Mouse (Mus musculus): ENCODE measurements around the gene Tesc. TPM values are rescaled to one million over a fixed set of nuclear protein-coding genes. Genes with fewer than 3 reads are reported as not detected.

Tesc gene
- polyA plus RNA-seq, 1 experiment from 2014 or later: 9.8 TPM

DNA sequence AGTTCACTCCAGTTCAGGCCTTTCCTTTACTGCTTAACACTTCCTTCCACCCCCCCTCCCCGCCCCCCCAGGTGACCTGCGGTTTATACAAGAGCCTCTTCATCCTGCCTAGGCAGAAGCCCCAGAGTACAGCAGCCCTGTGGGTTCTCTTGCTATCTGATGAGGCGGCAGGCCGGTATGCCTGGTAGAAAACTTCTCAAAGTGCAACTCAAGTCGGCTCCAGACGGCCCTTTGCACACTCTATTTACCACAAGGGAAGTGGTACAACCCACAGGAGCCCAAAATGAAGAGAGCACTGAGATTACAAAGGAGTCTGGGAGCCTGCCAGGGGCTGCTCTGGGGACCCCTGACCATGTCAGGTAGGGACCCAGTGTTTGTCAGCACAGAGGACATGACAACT, 54.5 kb downstream of the Tesc start:
- peak; percentile 38; the same call in 1 of the 2 replicates for ATAC-seq (replicated peaks; ENCODE audit: extremely low read depth, insufficient read depth, low FRiP score)
- WGBS: 52% methylated on average over 6 of the region's 6 CpGs
- Histone ChIP-seq H3K27ac (ENCODE audit: low read length) (no peak overlapping the region), H3K4me2 (ENCODE audit: low read depth, low read length) (no peak overlapping the region), H3K27me3 (ENCODE audit: control insufficient read depth, insufficient read depth, low read length) (no peaks in the 10 kb centered on the region), H3K9me3 (replicated peaks; ENCODE audit: control insufficient read depth, low read length) (no peaks in the 10 kb centered on the region), H3K4me1 (ENCODE audit: control insufficient read depth, insufficient read depth, low read length) (peaks cover 38% of the 10 kb centered on the region), H3K9ac (ENCODE audit: low read length) (no peak overlapping the region), H3K4me3 (ENCODE audit: low read length) (no peak overlapping the region), H3K36me3 (ENCODE audit: control insufficient read depth, insufficient read depth) (no peaks in the 10 kb centered on the region)

DNA sequence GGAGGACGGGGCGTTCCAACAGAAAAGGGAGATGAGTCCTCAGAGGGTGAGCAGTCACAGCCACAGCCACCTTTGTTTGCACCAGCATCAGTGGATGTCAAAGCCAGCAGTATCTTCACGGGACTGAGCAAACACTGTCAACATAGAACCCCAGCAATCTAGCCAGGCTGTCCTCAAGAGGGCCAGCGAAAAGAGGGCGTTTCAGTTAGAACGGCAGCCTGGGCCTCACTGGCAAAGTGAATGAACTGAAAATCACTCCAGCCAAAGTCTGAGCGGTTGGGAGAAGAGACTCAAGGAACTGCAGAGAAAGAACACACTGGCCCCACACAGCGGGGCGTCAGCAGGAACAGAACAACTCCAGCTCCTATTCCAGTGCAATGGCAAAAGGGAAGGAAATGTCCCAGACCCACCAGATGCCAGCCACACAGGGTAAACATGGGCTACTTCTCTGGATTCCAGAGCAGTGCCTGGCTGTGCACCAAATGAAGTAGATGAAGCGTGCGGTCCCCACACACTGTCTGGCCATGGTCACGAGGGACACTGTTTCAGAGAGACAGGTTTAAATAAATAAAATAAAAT, 55.6 kb downstream of the Tesc start:
- peak overlapping the region; percentile 4 for H3K27ac ChIP-seq (ENCODE audit: low read length)

DNA sequence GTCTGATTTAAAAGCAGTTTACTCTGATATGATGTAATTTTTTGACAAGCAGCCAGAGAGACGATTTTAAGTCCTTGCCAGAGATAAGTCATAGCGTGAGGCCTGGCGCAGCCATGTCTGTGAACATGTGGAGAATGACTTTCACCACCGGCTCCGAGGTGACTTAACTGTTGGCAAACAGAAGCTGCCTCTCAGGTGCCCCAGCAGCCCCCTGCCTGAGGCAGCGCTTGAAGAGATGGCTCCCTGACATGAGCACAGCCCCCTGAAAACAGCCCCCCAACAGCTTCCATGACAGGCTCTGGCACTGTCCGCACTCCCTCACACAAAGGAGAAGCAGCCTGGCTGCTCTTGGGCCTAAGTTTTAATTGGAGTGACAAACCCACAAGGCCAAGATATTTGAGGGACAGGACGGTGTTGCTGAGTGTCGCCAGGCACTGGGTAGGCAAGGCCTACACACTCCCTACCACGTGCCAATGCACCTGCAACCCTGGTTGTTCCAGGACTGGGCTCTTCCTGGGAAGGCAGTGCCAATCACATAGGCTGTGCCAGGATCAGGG, 56.7 kb downstream of the Tesc start:
- peaks cover 38% of the 10 kb centered on the region for H3K4me1 ChIP-seq (ENCODE audit: control insufficient read depth, insufficient read depth, low read length)

More for the DNA sequence above, 55.6 kb downstream of the Tesc start:
- Histone ChIP-seq H3K9ac (ENCODE audit: low read length) (0 out of 2 replicates have a peak overlapping the region, but pooled peaks have one; percentile 5), H3K27me3 (ENCODE audit: control insufficient read depth, insufficient read depth, low read length) (no peaks in the 10 kb centered on the region), H3K4me2 (ENCODE audit: low read depth, low read length) (no peak overlapping the region), H3K4me1 (ENCODE audit: control insufficient read depth, insufficient read depth, low read length) (peaks cover 38% of the 10 kb centered on the region), H3K9me3 (replicated peaks; ENCODE audit: control insufficient read depth, low read length) (no peaks in the 10 kb centered on the region), H3K36me3 (ENCODE audit: control insufficient read depth, insufficient read depth) (no peaks in the 10 kb centered on the region), H3K4me3 (ENCODE audit: low read length) (no peak overlapping the region)
- WGBS: 60% methylated on average over 12 of the region's 12 CpGs
- no peak for ATAC-seq (replicated peaks; ENCODE audit: extremely low read depth, insufficient read depth, low FRiP score)

DNA sequence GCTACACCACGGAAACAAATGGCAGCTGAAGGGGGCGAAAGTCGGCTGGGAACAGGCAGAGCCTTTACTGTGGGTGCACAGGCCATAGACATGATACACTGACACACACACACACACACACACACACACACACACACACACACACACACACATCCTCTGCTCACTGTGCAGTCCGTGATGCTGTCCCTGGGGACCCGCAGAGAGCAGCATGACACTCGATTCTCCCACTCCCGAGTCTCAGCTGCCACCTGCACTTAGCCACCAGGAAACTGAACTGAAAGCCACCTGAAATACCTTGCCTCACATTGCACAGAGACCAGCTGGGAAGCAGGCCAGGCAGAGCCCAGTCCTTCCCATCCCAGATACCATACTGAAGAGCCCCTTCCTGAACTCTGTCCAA, 57.8 kb downstream of the Tesc start:
- H3K9me3 ChIP-seq (replicated peaks; ENCODE audit: control insufficient read depth, low read length): no peaks in the 10 kb centered on the region
- no peak for ATAC-seq (replicated peaks; ENCODE audit: extremely low read depth, insufficient read depth, low FRiP score)
- no peak overlapping the region for H3K4me3 ChIP-seq (ENCODE audit: low read length)
- 68% methylated on average over 7 of the region's 7 CpGs for WGBS
- H3K27me3 ChIP-seq (ENCODE audit: control insufficient read depth, insufficient read depth, low read length): no peaks in the 10 kb centered on the region
- peaks cover 46% of the 10 kb centered on the region for H3K4me1 ChIP-seq (ENCODE audit: control insufficient read depth, insufficient read depth, low read length)
- no peak overlapping the region for H3K27ac ChIP-seq (ENCODE audit: low read length)
- H3K36me3 ChIP-seq (ENCODE audit: control insufficient read depth, insufficient read depth): no peaks in the 10 kb centered on the region
- H3K9ac ChIP-seq (ENCODE audit: low read length): no peak overlapping the region
- no peak overlapping the region for H3K4me2 ChIP-seq (ENCODE audit: low read depth, low read length)

More for the DNA sequence above, 56.7 kb downstream of the Tesc start:
- Histone ChIP-seq H3K4me3 (ENCODE audit: low read length) (no peak overlapping the region), H3K9me3 (replicated peaks; ENCODE audit: control insufficient read depth, low read length) (no peaks in the 10 kb centered on the region), H3K27me3 (ENCODE audit: control insufficient read depth, insufficient read depth, low read length) (no peaks in the 10 kb centered on the region), H3K9ac (ENCODE audit: low read length) (no peak overlapping the region), H3K4me2 (ENCODE audit: low read depth, low read length) (no peak overlapping the region), H3K36me3 (ENCODE audit: control insufficient read depth, insufficient read depth) (no peaks in the 10 kb centered on the region), H3K27ac (ENCODE audit: low read length) (no peak overlapping the region)
- no peak for ATAC-seq (replicated peaks; ENCODE audit: extremely low read depth, insufficient read depth, low FRiP score)
- 48% methylated on average over 10 of the region's 10 CpGs for WGBS

DNA sequence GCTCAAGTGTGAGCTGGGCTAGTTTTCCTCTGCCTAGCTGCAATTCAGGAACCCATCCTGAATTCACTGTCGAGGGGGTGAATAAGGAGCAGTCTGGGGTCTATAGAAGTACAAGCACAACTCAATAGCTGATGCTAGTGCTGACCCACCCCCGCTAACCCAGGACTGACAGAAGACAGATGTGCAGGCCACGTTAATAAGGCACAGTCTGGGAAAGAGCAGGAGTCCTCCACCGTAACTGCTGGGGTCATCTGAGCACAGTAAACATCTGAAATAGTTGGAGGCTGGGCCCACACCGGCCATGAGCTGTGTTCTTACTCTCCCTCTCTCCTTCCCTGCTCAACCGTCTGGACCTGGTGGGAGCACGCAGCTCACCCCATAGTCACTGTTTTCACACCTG, 59.4 kb downstream of the Tesc start:
- Histone ChIP-seq H3K36me3 (ENCODE audit: control insufficient read depth, insufficient read depth) (peaks cover 14% of the 10 kb centered on the region), H3K27ac (ENCODE audit: low read length) (no peak overlapping the region), H3K27me3 (ENCODE audit: control insufficient read depth, insufficient read depth, low read length) (no peaks in the 10 kb centered on the region), H3K4me2 (ENCODE audit: low read depth, low read length) (no peak overlapping the region), H3K9me3 (replicated peaks; ENCODE audit: control insufficient read depth, low read length) (peaks cover 2% of the 10 kb centered on the region; the same call in 1 of the 2 replicates), H3K4me1 (ENCODE audit: control insufficient read depth, insufficient read depth, low read length) (peaks cover 39% of the 10 kb centered on the region), H3K9ac (ENCODE audit: low read length) (no peak overlapping the region), H3K4me3 (ENCODE audit: low read length) (no peak overlapping the region)
- WGBS: 52% methylated on average over 7 of the region's 7 CpGs
- ATAC-seq (replicated peaks; ENCODE audit: extremely low read depth, insufficient read depth, low FRiP score): no peak

DNA sequence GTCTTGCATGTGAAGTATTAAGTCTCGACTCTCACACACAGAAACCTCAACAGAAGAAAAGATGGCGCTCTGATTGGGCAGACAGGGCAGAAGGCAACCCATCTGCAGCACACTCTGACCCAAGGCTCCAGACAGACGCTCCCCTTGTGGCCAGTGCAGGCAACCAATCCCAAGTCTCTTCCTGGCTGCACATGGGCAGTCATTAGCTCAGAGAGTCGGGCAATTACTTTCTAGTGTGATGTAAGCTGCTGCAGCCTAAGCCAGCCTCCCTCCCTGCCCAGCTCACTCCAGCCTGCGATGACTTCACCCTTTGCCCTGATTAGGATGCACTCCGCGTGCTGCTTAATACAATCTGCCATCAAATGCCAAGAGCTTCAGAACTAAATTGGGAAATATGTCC, 61.6 kb downstream of the Tesc start:
- peaks cover 30% of the 10 kb centered on the region for H3K4me1 ChIP-seq (ENCODE audit: control insufficient read depth, insufficient read depth, low read length)
- peak overlapping the region; percentile 44 for H3K4me2 ChIP-seq (ENCODE audit: low read depth, low read length)

DNA sequence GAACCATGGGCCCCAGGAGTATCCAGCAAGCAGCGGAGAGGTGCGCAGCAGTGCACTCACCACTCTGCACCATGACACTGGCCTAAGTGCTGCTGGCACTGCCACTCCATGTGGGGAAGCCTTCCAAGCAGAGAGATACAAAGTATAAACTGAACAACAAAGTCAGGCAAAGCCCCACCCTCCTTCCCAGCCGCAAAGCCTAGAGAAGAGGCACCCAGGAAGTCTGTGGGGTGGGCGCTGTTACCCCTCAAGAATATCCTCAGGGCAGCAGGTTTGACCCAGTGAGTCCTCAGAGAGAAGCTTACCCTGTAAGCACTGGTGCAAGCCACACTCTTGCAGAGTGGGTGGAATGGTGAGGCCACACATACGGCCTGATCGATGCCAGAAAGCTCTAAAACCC, 62.6 kb downstream of the Tesc start:
- Histone ChIP-seq H3K36me3 (ENCODE audit: control insufficient read depth, insufficient read depth) (peaks cover 21% of the 10 kb centered on the region), H3K9me3 (replicated peaks; ENCODE audit: control insufficient read depth, low read length) (peaks cover 2% of the 10 kb centered on the region; the same call in 1 of the 2 replicates), H3K27ac (ENCODE audit: low read length) (no peak overlapping the region), H3K4me1 (ENCODE audit: control insufficient read depth, insufficient read depth, low read length) (peaks cover 24% of the 10 kb centered on the region), H3K4me2 (ENCODE audit: low read depth, low read length) (no peak overlapping the region), H3K9ac (ENCODE audit: low read length) (no peak overlapping the region), H3K27me3 (ENCODE audit: control insufficient read depth, insufficient read depth, low read length) (no peaks in the 10 kb centered on the region), H3K4me3 (ENCODE audit: low read length) (no peak overlapping the region)
- WGBS: 93% methylated on average over 6 of the region's 6 CpGs
- ATAC-seq (replicated peaks; ENCODE audit: extremely low read depth, insufficient read depth, low FRiP score): no peak

More for the DNA sequence above, 61.6 kb downstream of the Tesc start:
- Histone ChIP-seq H3K36me3 (ENCODE audit: control insufficient read depth, insufficient read depth) (peaks cover 21% of the 10 kb centered on the region), H3K27me3 (ENCODE audit: control insufficient read depth, insufficient read depth, low read length) (no peaks in the 10 kb centered on the region), H3K27ac (ENCODE audit: low read length) (peak overlapping the region; percentile 33), H3K9ac (ENCODE audit: low read length) (0 out of 2 replicates have a peak overlapping the region, but pooled peaks have one; percentile 21), H3K9me3 (replicated peaks; ENCODE audit: control insufficient read depth, low read length) (peaks cover 2% of the 10 kb centered on the region; the same call in 1 of the 2 replicates), H3K4me3 (ENCODE audit: low read length) (no peak overlapping the region)
- peak; percentile 83 for ATAC-seq (replicated peaks; ENCODE audit: extremely low read depth, insufficient read depth, low FRiP score)
- WGBS: 46% methylated on average over 7 of the region's 7 CpGs

DNA sequence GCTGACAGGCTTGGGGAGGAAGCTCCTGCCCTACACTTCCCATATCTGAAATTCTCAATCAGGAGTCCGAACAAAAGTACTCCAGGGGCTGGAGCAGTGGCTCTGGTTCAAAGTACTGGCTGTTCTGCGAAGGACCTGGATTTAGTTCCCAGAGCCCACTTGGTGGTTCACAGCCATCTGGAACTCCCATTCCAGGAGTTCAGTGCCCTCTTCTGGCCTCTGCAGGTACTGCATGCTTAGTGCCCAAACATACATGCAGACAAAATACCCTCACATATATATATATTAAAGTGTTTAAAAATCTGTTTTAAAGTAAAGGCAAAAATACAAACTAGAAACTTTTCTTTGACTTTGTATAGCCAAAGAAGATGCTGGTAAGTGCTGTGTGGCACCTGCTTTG, 63.3 kb downstream of the Tesc start:
- Histone ChIP-seq H3K9me3 (replicated peaks; ENCODE audit: control insufficient read depth, low read length) (peaks cover 2% of the 10 kb centered on the region; the same call in 1 of the 2 replicates), H3K4me3 (ENCODE audit: low read length) (no peak overlapping the region), H3K4me1 (ENCODE audit: control insufficient read depth, insufficient read depth, low read length) (peaks cover 18% of the 10 kb centered on the region), H3K9ac (ENCODE audit: low read length) (no peak overlapping the region), H3K27ac (ENCODE audit: low read length) (no peak overlapping the region), H3K4me2 (ENCODE audit: low read depth, low read length) (no peak overlapping the region), H3K36me3 (ENCODE audit: control insufficient read depth, insufficient read depth) (peaks cover 26% of the 10 kb centered on the region), H3K27me3 (ENCODE audit: control insufficient read depth, insufficient read depth, low read length) (no peaks in the 10 kb centered on the region)
- WGBS: 89% methylated on average over 2 of the region's 2 CpGs
- no peak for ATAC-seq (replicated peaks; ENCODE audit: extremely low read depth, insufficient read depth, low FRiP score)

DNA sequence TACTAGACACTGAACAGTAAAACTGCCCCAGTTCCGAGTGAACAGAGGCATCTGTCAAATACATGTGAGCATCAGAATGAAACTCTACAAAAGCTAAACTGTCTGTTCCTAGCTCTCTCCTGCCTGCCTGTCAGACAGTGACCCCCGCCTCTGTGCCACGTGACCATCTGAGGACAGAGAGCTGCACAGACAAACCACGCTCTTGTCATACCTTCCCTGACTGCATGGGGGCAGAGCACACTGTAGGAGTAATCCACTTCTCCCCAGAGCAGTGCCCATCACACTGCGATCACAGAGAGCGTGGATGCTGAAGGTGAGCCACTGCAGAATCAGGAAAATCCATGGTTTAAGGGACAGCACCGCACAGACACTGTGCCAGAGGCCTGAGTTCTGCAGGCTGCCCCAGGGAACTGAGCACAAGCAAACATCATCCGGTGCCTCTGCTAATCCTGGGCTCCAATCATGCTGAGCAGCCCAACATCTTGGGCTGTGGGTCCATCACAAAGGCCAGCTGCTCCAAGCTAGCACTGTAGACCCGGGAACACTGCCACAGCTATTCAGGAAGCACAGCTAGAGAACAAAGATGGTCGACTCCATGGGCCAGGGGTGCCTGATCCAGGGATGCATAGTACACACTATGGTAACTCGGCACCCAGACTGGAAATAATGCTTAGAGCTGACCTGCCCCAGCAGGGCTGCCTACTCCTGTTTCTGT, 65.9 kb downstream of the Tesc start:
- 78% methylated on average over 11 of the region's 11 CpGs for WGBS
- no peaks in the 10 kb centered on the region for H3K27me3 ChIP-seq (ENCODE audit: control insufficient read depth, insufficient read depth, low read length)
- H3K4me2 ChIP-seq (ENCODE audit: low read depth, low read length): no peak overlapping the region
- H3K4me1 ChIP-seq (ENCODE audit: control insufficient read depth, insufficient read depth, low read length): peaks cover 18% of the 10 kb centered on the region
- H3K4me3 ChIP-seq (ENCODE audit: low read length): no peak overlapping the region
- peaks cover 2% of the 10 kb centered on the region; the same call in 1 of the 2 replicates for H3K9me3 ChIP-seq (replicated peaks; ENCODE audit: control insufficient read depth, low read length)
- no peak for ATAC-seq (replicated peaks; ENCODE audit: extremely low read depth, insufficient read depth, low FRiP score)
- peaks cover 26% of the 10 kb centered on the region for H3K36me3 ChIP-seq (ENCODE audit: control insufficient read depth, insufficient read depth)
- H3K9ac ChIP-seq (ENCODE audit: low read length): no peak overlapping the region
- H3K27ac ChIP-seq (ENCODE audit: low read length): no peak overlapping the region
